9 mouse cellular contexts compared by ENCODE assay signal in genomic region chr6:56608277-56608676, GRCm38 (mm10). TPM values are rescaled to one million over a fixed set of nuclear protein-coding genes. Genes with fewer than 3 reads are reported as not detected.
DNase-seq lines count a peak whose midpoint lies in the region; ATAC-seq and TF ChIP-seq lines count a peak whose summit lies in the region.
"Had no signal": no experiment of that assay in that cellular context is flagged by ENCODE, and none has a peak within 500 bp of the region (broad histone marks: within the 10 kb centered on the region; RNA-seq: fewer than 3 reads in every experiment).

No protein-coding gene starts in this region.

- in situ Hi-C loops in CH12.LX (cut with MboI; ENCODE audit: low pct_ligation_motif_present, low pct_unique_long_range_greater_than_20kb, low sequenced_read_pairs), result loop anchor here (5.0 to 25.0 kb wide), 2 partner anchors 121 to 546 kb away; no protein-coding TSS in a partner anchor

- peak; percentile 79 for DNase-seq in CH12.LX (ENCODE audit: extremely low read depth)
- peak; percentile 44 to 87 for DNase-seq in adrenal gland, adult (ENCODE audit: inconsistent age in 2 of 2, low spot score in 1 of 2)
- peak; percentile 19 to 30 for DNase-seq in gastrocnemius, adult 8-10 months (ENCODE audit: low spot score in 2 of 2)
- peak; percentile 84 for DNase-seq in limb, embryonic 14.5 days (ENCODE audit: low spot score)
- DNase-seq in thymus, postnatal 14 days, result peak; percentile 57

- no peak overlapping the region for H3K4me2 ChIP-seq in CH12.LX (ENCODE audit: insufficient read depth, low read depth, poor library complexity, severe bottlenecking)
- no peak overlapping the region for H3K4me2 ChIP-seq in kidney, embryonic 14.5 days (replicated peaks; ENCODE audit: low read depth, low read length)
- H3K4me2 ChIP-seq in limb, embryonic 14.5 days (replicated peaks; ENCODE audit: low read depth, low read length, severe bottlenecking), result no peak overlapping the region
- H3K4me2 ChIP-seq in neural tube, embryonic 15.5 days, result no peak overlapping the region
- H3K4me2 ChIP-seq: limb, embryonic 12.5 days had no signal

- H3K9ac ChIP-seq in CH12.LX (ENCODE audit: insufficient read depth, low read depth), result no peak overlapping the region
- H3K9ac ChIP-seq in kidney, embryonic 14.5 days (ENCODE audit: low read depth, low read length), result no peak overlapping the region
- no peak overlapping the region for H3K9ac ChIP-seq in limb, embryonic 14.5 days (ENCODE audit: low read depth, low read length, severe bottlenecking)
- H3K9ac ChIP-seq in neural tube, embryonic 15.5 days (replicated peaks), result no peak overlapping the region
- H3K9ac ChIP-seq: limb, embryonic 12.5 days had no signal

- no peak for TF ChIP-seq POLR2A in CH12.LX (IDR thresholded peaks at IDR 0.05; ENCODE audit: low read depth, low read length)
- no peak for TF ChIP-seq POLR2A in cortical plate, adult 2 months (IDR thresholded peaks at IDR 0.05; ENCODE audit: extremely low read depth, insufficient read depth, low read length)
- TF ChIP-seq POLR2A in limb, embryonic 14.5 days (IDR thresholded peaks at IDR 0.05; ENCODE audit: borderline replicate concordance, extremely low read depth, insufficient read depth, insufficient read length), result no peak

- TF ChIP-seq RAD21 in CH12.LX (IDR thresholded peaks at IDR 0.05; ENCODE audit: low read depth, low read length), result peak; percentile 85

- peaks cover 0 to 7% of the 10 kb centered on the region in 2 experiments; a peak in 2 of 4 replicates for H3K4me1 ChIP-seq in CH12.LX (ENCODE audit: control insufficient read depth in 1 of 2, insufficient read depth in 2 of 2)
- no peaks in the 10 kb centered on the region for H3K4me1 ChIP-seq in cortical plate, adult 2 months (ENCODE audit: control insufficient read depth, insufficient read depth, low read length)
- no peaks in the 10 kb centered on the region for H3K4me1 ChIP-seq in kidney, embryonic 14.5 days (ENCODE audit: control insufficient read depth, insufficient read depth, low read length)
- no peaks in the 10 kb centered on the region for H3K4me1 ChIP-seq in limb, embryonic 14.5 days (ENCODE audit: control insufficient read depth, insufficient read depth, low read length)
- H3K4me1 ChIP-seq in neural tube, embryonic 15.5 days, result no peaks in the 10 kb centered on the region
- H3K4me1 ChIP-seq: limb, embryonic 12.5 days had no signal

- no peaks in the 10 kb centered on the region for H3K9me3 ChIP-seq in CH12.LX (replicated peaks; ENCODE audit: low read length)
- H3K9me3 ChIP-seq in kidney, embryonic 14.5 days (ENCODE audit: control insufficient read depth, low read length), result no peaks in the 10 kb centered on the region
- no peaks in the 10 kb centered on the region for H3K9me3 ChIP-seq in limb, embryonic 14.5 days (ENCODE audit: control insufficient read depth, low read length)
- no peaks in the 10 kb centered on the region for H3K9me3 ChIP-seq in neural tube, embryonic 15.5 days (replicated peaks)
- H3K9me3 ChIP-seq: limb, embryonic 12.5 days had no signal

- H3K27ac ChIP-seq in CH12.LX (ENCODE audit: insufficient read depth, low read depth), result no peak overlapping the region
- no peak overlapping the region for H3K27ac ChIP-seq in cortical plate, adult 2 months (ENCODE audit: insufficient read depth, low read length)
- H3K27ac ChIP-seq in kidney, embryonic 14.5 days (ENCODE audit: low read depth, low read length), result no peak overlapping the region
- H3K27ac ChIP-seq in limb, embryonic 14.5 days (replicated peaks; ENCODE audit: low read depth, low read length), result no peak overlapping the region
- H3K27ac ChIP-seq in neural tube, embryonic 15.5 days (replicated peaks), result no peak overlapping the region
- H3K27ac ChIP-seq: limb, embryonic 12.5 days had no signal

- dilution Hi-C loops in CH12.LX (cut with MboI; ENCODE audit: extremely low pct_ligation_motif_present, extremely low pct_unique_long_range_greater_than_20kb, low sequenced_read_pairs), result no loop called here

- H3K79me2 ChIP-seq in CH12.LX (replicated peaks; ENCODE audit: control insufficient read depth, extremely low read depth, insufficient read depth, poor library complexity, severe bottlenecking), result no peaks in the 10 kb centered on the region

- no peaks in the 10 kb centered on the region for H3K27me3 ChIP-seq in CH12.LX (replicated peaks)
- no peaks in the 10 kb centered on the region for H3K27me3 ChIP-seq in kidney, embryonic 14.5 days (ENCODE audit: control insufficient read depth, insufficient read depth, low read length)
- no peaks in the 10 kb centered on the region for H3K27me3 ChIP-seq in limb, embryonic 14.5 days (ENCODE audit: control insufficient read depth, insufficient read depth, low read length)
- no peaks in the 10 kb centered on the region for H3K27me3 ChIP-seq in neural tube, embryonic 15.5 days (replicated peaks)
- H3K27me3 ChIP-seq: limb, embryonic 12.5 days had no signal

- no peaks in the 10 kb centered on the region for H3K36me3 ChIP-seq in CH12.LX (replicated peaks in 1 of 2; ENCODE audit: control insufficient read depth in 1 of 2, insufficient read depth in 1 of 2, low read length in 1 of 2)
- H3K36me3 ChIP-seq in kidney, embryonic 14.5 days (ENCODE audit: control insufficient read depth, insufficient read depth, low read length), result no peaks in the 10 kb centered on the region
- H3K36me3 ChIP-seq in limb, embryonic 14.5 days (ENCODE audit: control insufficient read depth, insufficient read depth, low read length), result no peaks in the 10 kb centered on the region
- no peaks in the 10 kb centered on the region for H3K36me3 ChIP-seq in neural tube, embryonic 15.5 days
- H3K36me3 ChIP-seq: limb, embryonic 12.5 days had no signal

- TF ChIP-seq EP300 in CH12.LX (IDR thresholded peaks at IDR 0.05; ENCODE audit: low read length), result no peak

- peak; percentile 73 to 89 for TF ChIP-seq CTCF in CH12.LX (conservative IDR thresholded peaks at IDR 0.05 in 1 of 2, IDR thresholded peaks at IDR 0.05 in 1 of 2; ENCODE audit: low read depth in 2 of 2, low read length in 2 of 2)
- peak; percentile 84 for TF ChIP-seq CTCF in cortical plate, adult 2 months (IDR thresholded peaks at IDR 0.05; ENCODE audit: extremely low read depth, insufficient read depth, low read length)

- peak; percentile 49; the same call in 1 of the 2 replicates for ATAC-seq in kidney, embryonic 14.5 days (ENCODE audit: low FRiP score, low TSS enrichment)
- no peak; the same call in 1 of the 2 replicates for ATAC-seq in limb, embryonic 14.5 days (ENCODE audit: low FRiP score, low read depth)
- ATAC-seq in neural tube, embryonic 15.5 days (ENCODE audit: low FRiP score), result peak; percentile 74; the same call in 1 of the 2 replicates

- H3K4me3 ChIP-seq in CH12.LX (replicated peaks in 1 of 3; ENCODE audit: low read depth in 2 of 3, low read length in 2 of 3, poor library complexity in 1 of 3), result no peak overlapping the region
- no peak overlapping the region for H3K4me3 ChIP-seq in cortical plate, adult 2 months (ENCODE audit: insufficient read depth, low read length)
- no peak overlapping the region for H3K4me3 ChIP-seq in kidney, embryonic 14.5 days (ENCODE audit: low read length)
- no peak overlapping the region for H3K4me3 ChIP-seq in limb, embryonic 14.5 days (replicated peaks; ENCODE audit: low read length)
- H3K4me3 ChIP-seq in neural tube, embryonic 15.5 days (replicated peaks), result no peak overlapping the region
- H3K4me3 ChIP-seq: limb, embryonic 12.5 days had no signal

- 8% methylated on average over 4 of the region's 4 CpGs for WGBS in kidney, embryonic 14.5 days
- WGBS in limb, embryonic 14.5 days, result 5% methylated on average over 4 of the region's 4 CpGs
- WGBS in neural tube, embryonic 15.5 days, result 8% methylated on average over 4 of the region's 4 CpGs

TF ChIP-seq in CH12.LX, 34 proteins besides CTCF, POLR2A, EP300 and RAD21:
- TF ChIP-seq MAFK (IDR thresholded peaks at IDR 0.05; ENCODE audit: insufficient replicate concordance, low read length), result no peak
- no peak for TF ChIP-seq UBTF (IDR thresholded peaks at IDR 0.05; ENCODE audit: low read depth, low read length)
- peak; percentile 58; the same call in 1 of the 2 replicates for TF ChIP-seq ZC3H11A (IDR thresholded peaks at IDR 0.05; ENCODE audit: low read depth, low read length)
- peak; percentile 86 for TF ChIP-seq SMC3 (IDR thresholded peaks at IDR 0.05; ENCODE audit: low read depth, low read length)
TF ChIP-seq in CH12.LX: peak in this region for 2.

RNA-seq across cellular contexts. Expression of gene Pde1c, which starts 39.4 kb away (rescaled TPM):
- 3.2 and 3.8 TPM in 2 replicates for total RNA-seq in CH12.LX (2012; rRNA removed)
- 2.3 and 3.0 TPM in 2 replicates for total RNA-seq in CH12.LX (2014; rRNA removed)
- polyA plus RNA-seq in CH12.LX (2012; ENCODE audit: insufficient read length, low read depth), result 2.3 and 2.4 TPM in 2 replicates
- 2.4 and 3.1 TPM in 2 replicates for polyA plus RNA-seq in cortical plate, adult 2 months (2012; rRNA removed)
- under 1 TPM; 0.46 to 0.87 (median 0.68) TPM for total RNA-seq in gastrocnemius, adult 8-10 months (2022)
- polyA plus RNA-seq in kidney, embryonic 14.5 days (2014; fragmentation: Nextera tagmentation; extraction: Ambion mirVana), result 0.93 and 1.1 TPM in 2 replicates
- polyA plus RNA-seq in limb, embryonic 14.5 days (2012; rRNA removed), result 2.4 and 2.5 TPM in 2 replicates
- 2.2 and 2.9 TPM in 2 replicates for polyA plus RNA-seq in limb, embryonic 14.5 days (2014; fragmentation: Nextera tagmentation; extraction: Ambion mirVana)
- 6.4 and 8.3 TPM in 2 replicates for polyA plus RNA-seq in neural tube, embryonic 15.5 days (2015; fragmentation: Nextera tagmentation; extraction: Ambion mirVana)

Comparison
In these comparisons a context has a peak if more than half of its experiments do, and no peak if none do; other contexts are left out.
1. DNase-seq: peak in every context shown above with its lines; median percentile 84 in limb, embryonic 14.5 days; 79 in CH12.LX; 66 in adrenal gland, adult; 57 in thymus, postnatal 14 days; 24 in gastrocnemius, adult 8-10 months.